Mouse (Mus musculus) intestine, embryonic 15.5 days (tissue): ENCODE measurements around the gene Utp14b. TPM values are rescaled to one million over a fixed set of nuclear protein-coding genes. Genes with fewer than 3 reads are reported as not detected.

Source experiments
- ATAC-seq: fragments of 200-750 bp; cut with Nextera tagmentation; 2 replicates; pipeline ENCODE4 v1.8.0; 2017; ENCODE audit warnings: moderate TSS enrichment, moderate library complexity
- H3K27ac ChIP-seq: fragments of 300-500 bp; sonication (generic); 2 replicates; pipeline ENCODE4 v1.5.1; 2015; ENCODE audit warnings: mild to moderate bottlenecking, inconsistent platforms
- H3K27me3 ChIP-seq: fragments of 300-500 bp; sonication (generic); replicated peaks from 2 replicates; pipeline ENCODE4 v1.6.1; 2015; ENCODE audit warnings: inconsistent platforms
- H3K36me3 ChIP-seq: fragments of 300-500 bp; sonication (generic); 2 replicates; pipeline ENCODE4 v1.6.1; 2015; ENCODE audit warnings: inconsistent platforms
- H3K4me1 ChIP-seq: fragments of 300-500 bp; sonication (generic); replicated peaks from 2 replicates; pipeline ENCODE4 v1.6.1; 2015; ENCODE audit warnings: inconsistent platforms
- H3K4me2 ChIP-seq: fragments of 300-500 bp; sonication (generic); replicated peaks from 2 replicates; pipeline ENCODE4 v1.6.1; 2015; ENCODE audit warnings: mild to moderate bottlenecking, inconsistent platforms
- H3K4me3 ChIP-seq: fragments of 300-500 bp; sonication (generic); replicated peaks from 2 replicates; pipeline ENCODE4 v1.5.1; 2015; ENCODE audit warnings: inconsistent platforms
- H3K9ac ChIP-seq: fragments of 300-500 bp; sonication (generic); 2 replicates; pipeline ENCODE4 v1.6.1; 2015; ENCODE audit warnings: inconsistent platforms
- H3K9me3 ChIP-seq: fragments of 300-500 bp; sonication (generic); 2 replicates; pipeline ENCODE4 v1.6.1; 2016; ENCODE audit warnings: inconsistent platforms
- WGBS: fragments of 180-500 bp; shearing (Covaris S2); methylation state at CpG from one replicate; pipeline ENCODE4 v1.1.7; 2015; 5-methylcytosine and 5-hydroxymethylcytosine counted together
- polyA plus RNA-seq: library from polyadenylated mRNA; unstranded; fragments of >200 nt; fragmentation: Nextera tagmentation; extraction: Ambion mirVana; gene quantifications from 2 replicates; pipeline ENCODE4 v1.2.1, GENCODE M21; 2015

The Utp14b gene
- polyA plus RNA-seq, 1 experiment from 2014 or later: 4.0 TPM

GRCm38 (mm10) chr1:78696305-78696704, 38.5 kb downstream of the Utp14b start:
- H3K4me1 ChIP-seq: no peaks in the 10 kb centered on the region
- no peak overlapping the region for H3K4me2 ChIP-seq
- H3K4me3 ChIP-seq: no peak overlapping the region
- H3K27me3 ChIP-seq: no peaks in the 10 kb centered on the region
- H3K9ac ChIP-seq: no peak overlapping the region
- H3K27ac ChIP-seq: no peak overlapping the region
- no peaks in the 10 kb centered on the region for H3K9me3 ChIP-seq
- H3K36me3 ChIP-seq: peaks cover 24% of the 10 kb centered on the region; the same call in 1 of the 2 replicates
- no peak for ATAC-seq
- WGBS: 87% methylated on average over 2 of the region's 2 CpGs

DNA sequence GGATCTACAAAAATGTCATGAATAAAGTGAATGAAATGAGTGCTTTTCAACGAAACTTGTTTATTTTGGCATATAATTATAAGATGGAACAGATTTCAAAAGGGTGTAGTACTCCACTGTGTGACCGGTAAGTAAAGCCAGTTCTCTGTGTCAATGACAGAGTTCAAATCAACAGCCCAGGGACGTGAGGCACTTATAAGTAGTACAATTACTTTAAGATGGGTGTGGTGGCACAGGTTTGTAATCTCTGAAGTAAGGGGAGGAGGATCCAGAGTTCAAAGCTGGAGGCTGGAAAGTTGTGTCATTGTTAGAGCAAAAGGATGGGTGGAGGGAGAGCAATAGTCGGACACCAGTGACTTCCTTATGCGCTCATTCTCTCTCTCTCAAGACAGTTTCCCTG, 39.1 kb downstream of the Utp14b start:
- Histone ChIP-seq H3K4me1 (no peaks in the 10 kb centered on the region), H3K27me3 (no peaks in the 10 kb centered on the region), H3K27ac (no peak overlapping the region), H3K9ac (no peak overlapping the region), H3K36me3 (peaks cover 24% of the 10 kb centered on the region), H3K4me3 (no peak overlapping the region), H3K4me2 (no peak overlapping the region), H3K9me3 (no peaks in the 10 kb centered on the region)
- 78% methylated on average over 5 of the region's 5 CpGs for WGBS
- ATAC-seq: 0 out of 2 replicates have a peak, but pooled peaks have one; percentile 53

DNA sequence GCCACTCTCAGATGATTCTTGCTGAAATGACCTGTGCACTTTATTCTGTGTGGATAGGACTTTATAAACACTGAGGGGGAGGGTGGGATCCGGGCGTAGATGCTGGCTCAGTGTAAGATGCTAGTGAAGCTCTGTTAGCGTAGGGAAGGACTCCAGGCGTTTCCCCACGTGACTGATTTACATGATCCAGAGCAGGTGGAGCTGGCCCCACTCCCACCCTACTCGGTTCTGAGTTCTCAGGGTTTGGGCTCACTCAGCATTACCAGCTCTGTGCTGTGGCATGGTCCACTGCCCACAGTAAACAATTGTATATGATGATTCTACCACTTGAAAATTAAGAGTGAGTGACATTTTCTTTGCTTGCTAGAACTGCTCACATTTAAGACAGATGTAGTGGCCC, 40.3 kb downstream of the Utp14b start:
- Histone ChIP-seq H3K9me3 (no peaks in the 10 kb centered on the region), H3K9ac (no peak overlapping the region), H3K27ac (no peak overlapping the region), H3K4me3 (no peak overlapping the region), H3K4me2 (no peak overlapping the region), H3K36me3 (peaks cover 25% of the 10 kb centered on the region), H3K27me3 (no peaks in the 10 kb centered on the region), H3K4me1 (0 out of 2 replicates have a peak, but pooled peaks cover 3% of the 10 kb centered on the region)
- WGBS: 67% methylated on average over 6 of the region's 6 CpGs
- no peak for ATAC-seq

DNA sequence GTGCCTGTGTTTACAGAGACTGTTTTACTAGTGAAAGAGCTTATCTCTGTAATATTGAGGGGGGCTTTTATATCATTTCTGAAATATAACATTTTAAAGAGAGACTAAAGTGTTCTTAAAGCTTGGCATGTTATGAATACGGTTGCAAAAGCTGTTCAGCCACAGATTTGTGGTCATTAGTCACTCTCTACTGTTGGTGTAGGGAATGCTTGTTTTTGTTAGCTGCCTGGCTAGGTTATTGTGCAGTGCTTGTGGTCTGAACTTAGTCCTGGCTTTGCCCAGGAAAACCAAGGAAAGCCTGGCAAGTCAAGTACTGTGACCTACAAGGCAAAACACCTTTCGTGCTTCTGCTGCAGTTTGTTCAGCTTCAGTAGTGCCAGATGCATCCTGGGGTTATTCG, 43.9 kb downstream of the Utp14b start:
- Histone ChIP-seq H3K27ac (no peak overlapping the region), H3K36me3 (peaks cover 29% of the 10 kb centered on the region), H3K4me3 (no peak overlapping the region), H3K27me3 (no peaks in the 10 kb centered on the region), H3K4me2 (no peak overlapping the region), H3K4me1 (0 out of 2 replicates have a peak, but pooled peaks cover 3% of the 10 kb centered on the region), H3K9ac (no peak overlapping the region), H3K9me3 (no peaks in the 10 kb centered on the region)
- 84% methylated on average over 3 of the region's 3 CpGs for WGBS
- no peak for ATAC-seq

DNA sequence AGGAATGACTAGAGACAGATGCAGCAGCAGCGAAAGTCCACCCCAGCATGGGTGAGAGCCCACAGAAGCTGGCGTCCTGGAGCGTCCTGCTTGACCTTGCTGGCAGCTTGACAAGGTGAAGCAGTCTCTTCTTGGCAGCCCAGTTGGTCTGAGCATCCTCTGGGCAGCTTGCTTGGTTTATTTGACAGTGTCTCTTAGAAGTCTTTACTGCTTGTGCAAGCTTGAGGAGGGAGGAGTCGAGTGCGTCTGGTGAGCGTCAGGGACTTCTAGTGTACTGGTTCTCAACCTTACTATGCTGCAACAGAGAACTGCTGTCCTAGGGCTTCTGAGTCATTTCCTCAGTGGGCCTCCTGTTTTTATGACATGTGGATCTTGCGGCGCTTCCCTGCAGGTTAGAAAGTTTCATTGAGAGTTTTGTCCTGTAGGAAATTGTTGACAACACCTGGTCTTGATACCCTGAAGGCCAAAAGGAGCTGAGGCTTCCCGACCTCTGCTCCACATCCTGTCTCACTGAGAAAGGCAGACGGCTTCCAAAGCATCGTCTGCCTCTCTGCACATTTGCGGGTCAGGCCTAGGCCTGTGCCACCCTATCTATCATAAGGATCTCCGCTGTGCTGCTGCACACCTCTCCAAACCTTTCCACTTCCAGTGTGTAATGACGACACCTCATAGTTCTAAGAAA, 44.6 kb downstream of the Utp14b start:
- 61% methylated on average over 14 of the region's 14 CpGs for WGBS
- Histone ChIP-seq H3K36me3 (peaks cover 29% of the 10 kb centered on the region), H3K4me2 (no peak overlapping the region), H3K27ac (no peak overlapping the region), H3K4me3 (no peak overlapping the region), H3K4me1 (0 out of 2 replicates have a peak, but pooled peaks cover 3% of the 10 kb centered on the region), H3K27me3 (no peaks in the 10 kb centered on the region), H3K9me3 (no peaks in the 10 kb centered on the region), H3K9ac (no peak overlapping the region)
- peak; percentile 37; the same call in 1 of the 2 replicates for ATAC-seq

GRCm38 (mm10) chr1:78702964-78703285, 45.1 kb downstream of the Utp14b start:
- 83% methylated on average over 2 of the region's 2 CpGs for WGBS
- Histone ChIP-seq H3K9me3 (no peaks in the 10 kb centered on the region), H3K9ac (no peak overlapping the region), H3K27ac (no peak overlapping the region), H3K27me3 (no peaks in the 10 kb centered on the region), H3K4me3 (no peak overlapping the region), H3K36me3 (peaks cover 26% of the 10 kb centered on the region), H3K4me1 (0 out of 2 replicates have a peak, but pooled peaks cover 3% of the 10 kb centered on the region), H3K4me2 (no peak overlapping the region)
- ATAC-seq: no peak

DNA sequence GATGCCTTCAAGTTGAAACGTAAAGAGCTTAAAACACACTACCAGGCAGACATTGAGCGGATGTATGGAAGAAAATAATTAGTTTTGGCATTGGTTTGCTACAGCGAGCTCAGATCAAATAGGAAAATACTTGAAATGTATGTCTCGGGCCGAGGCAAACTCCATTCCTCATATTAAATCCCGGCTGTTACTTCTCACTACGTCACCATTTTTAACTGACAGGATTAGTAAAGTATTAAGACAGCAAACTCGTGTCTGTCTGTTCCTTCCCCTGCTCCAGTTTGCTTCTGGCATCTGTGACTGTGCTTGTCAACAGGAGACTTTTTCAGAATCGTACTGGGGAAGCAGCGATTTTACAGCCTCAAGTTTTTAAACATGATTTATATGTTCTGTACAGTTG, 48.5 kb downstream of the Utp14b start:
- Histone ChIP-seq H3K9ac (no peak overlapping the region), H3K27me3 (no peaks in the 10 kb centered on the region), H3K4me3 (no peak overlapping the region), H3K4me2 (no peak overlapping the region), H3K4me1 (0 out of 2 replicates have a peak, but pooled peaks cover 3% of the 10 kb centered on the region), H3K36me3 (peaks cover 19% of the 10 kb centered on the region), H3K27ac (no peak overlapping the region), H3K9me3 (no peaks in the 10 kb centered on the region)
- no peak for ATAC-seq
- 83% methylated on average over 10 of the region's 10 CpGs for WGBS

DNA sequence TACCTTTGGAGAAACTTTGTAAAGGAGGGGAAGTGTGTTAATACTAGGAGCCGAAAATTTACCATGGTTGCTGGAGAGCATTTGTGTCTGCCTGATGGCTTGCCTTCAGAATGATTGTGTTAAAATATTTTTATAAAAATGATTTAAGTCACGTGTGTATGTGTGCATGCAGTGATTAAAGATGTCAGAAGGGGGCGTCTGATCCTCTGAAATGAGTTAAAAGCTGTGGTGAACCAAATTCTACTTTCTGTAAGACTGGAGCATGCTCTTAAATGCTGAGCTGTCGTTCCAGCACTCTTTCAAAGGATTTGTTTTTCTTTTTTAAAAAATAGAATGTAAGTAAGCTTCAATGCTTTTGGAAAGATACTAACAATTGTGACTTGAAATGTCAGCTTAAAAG, 49.4 kb downstream of the Utp14b start:
- H3K9me3 ChIP-seq: no peaks in the 10 kb centered on the region
- H3K9ac ChIP-seq: no peak overlapping the region
- no peak overlapping the region for H3K4me3 ChIP-seq
- 62% methylated on average over 4 of the region's 4 CpGs for WGBS
- H3K27ac ChIP-seq: no peak overlapping the region
- no peak overlapping the region for H3K4me2 ChIP-seq
- H3K27me3 ChIP-seq: no peaks in the 10 kb centered on the region
- no peak for ATAC-seq
- H3K4me1 ChIP-seq: no peaks in the 10 kb centered on the region
- H3K36me3 ChIP-seq: peaks cover 14% of the 10 kb centered on the region

DNA sequence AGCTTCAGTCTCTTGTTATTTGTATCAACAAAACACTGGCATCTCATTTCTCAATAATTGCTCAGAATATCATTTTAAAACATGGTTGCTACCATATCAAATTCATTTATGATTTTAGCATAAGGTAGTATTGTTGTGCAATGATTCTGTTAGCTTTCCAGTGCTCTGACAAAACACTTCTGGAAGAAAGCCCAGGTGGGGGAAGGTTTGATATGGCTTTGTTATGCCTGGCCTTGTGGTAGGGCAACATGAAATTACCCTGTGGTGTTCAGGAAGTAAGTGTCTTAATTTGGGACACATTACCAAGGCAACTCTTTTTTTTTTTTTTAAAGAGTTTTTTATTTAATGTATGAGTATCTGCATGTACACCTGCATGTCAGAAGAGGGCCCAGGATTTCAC, 52.2 kb downstream of the Utp14b start:
- no peak overlapping the region for H3K4me2 ChIP-seq
- H3K4me1 ChIP-seq: no peaks in the 10 kb centered on the region
- no peak overlapping the region for H3K9ac ChIP-seq
- H3K27me3 ChIP-seq: no peaks in the 10 kb centered on the region
- no peak overlapping the region for H3K4me3 ChIP-seq
- H3K27ac ChIP-seq: no peak overlapping the region
- H3K36me3 ChIP-seq: no peaks in the 10 kb centered on the region
- no peaks in the 10 kb centered on the region for H3K9me3 ChIP-seq
- ATAC-seq: no peak

DNA sequence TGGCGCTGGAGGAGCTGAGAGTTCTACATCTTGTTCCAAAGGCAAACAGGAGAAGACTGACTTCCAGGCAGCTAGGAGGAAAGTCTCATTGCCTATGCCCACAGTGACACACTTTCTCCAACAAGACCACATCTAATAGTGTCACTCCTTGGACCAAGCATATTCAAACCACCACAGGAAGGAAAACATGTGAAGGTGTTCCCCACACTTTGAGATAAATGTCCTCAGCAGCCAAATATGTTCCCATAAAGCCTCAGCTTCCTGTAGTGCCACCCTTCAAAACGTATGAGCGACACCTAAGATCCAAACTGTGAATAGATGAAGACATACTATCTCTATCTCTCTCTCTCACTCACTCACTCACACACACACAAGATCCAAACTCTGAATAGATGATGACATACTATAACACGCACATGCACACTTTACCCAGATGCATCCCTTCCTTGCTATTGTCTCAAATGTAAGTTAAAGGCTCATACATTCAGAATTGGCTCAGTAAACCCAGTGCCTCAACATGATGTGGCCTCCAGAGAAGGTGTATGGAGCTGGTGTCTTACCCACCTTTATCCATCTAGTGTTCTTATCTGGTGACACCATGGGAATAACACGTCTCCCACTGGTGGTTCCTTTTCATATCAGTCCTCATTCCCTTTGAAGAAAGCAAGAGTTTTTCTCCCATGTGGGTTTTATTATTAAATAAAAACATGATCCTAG, 52.9 kb downstream of the Utp14b start:
- H3K4me2 ChIP-seq: no peak overlapping the region
- H3K27ac ChIP-seq: no peak overlapping the region
- H3K9me3 ChIP-seq: no peaks in the 10 kb centered on the region
- no peaks in the 10 kb centered on the region for H3K4me1 ChIP-seq
- no peaks in the 10 kb centered on the region for H3K36me3 ChIP-seq
- no peak overlapping the region for H3K9ac ChIP-seq
- no peaks in the 10 kb centered on the region for H3K27me3 ChIP-seq
- no peak for ATAC-seq
- no peak overlapping the region for H3K4me3 ChIP-seq
- 84% methylated on average over 5 of the region's 5 CpGs for WGBS

Other genes starting within 250 kb of the Utp14b start
- gene Farsb, start 169.1 kb upstream of the Utp14b start, polyA plus RNA-seq: 169 and 187 TPM in 2 replicates
- not detected in 2 replicates for gene Mogat1, start 147.0 kb upstream of the Utp14b start, polyA plus RNA-seq
- 0.45 and 0.56 TPM in 2 replicates for gene BC035947, start 145.9 kb upstream of the Utp14b start, polyA plus RNA-seq
- 88.0 and 97.5 TPM in 2 replicates for gene Acsl3, start 213 bp upstream of the Utp14b start, polyA plus RNA-seq
- 5.7 and 6.3 TPM in 2 replicates for gene Kcne4, start 158.7 kb downstream of the Utp14b start, polyA plus RNA-seq